Mouse (Mus musculus) thymus, postnatal 0 days (tissue): ENCODE measurements around the gene Gm43518. TPM values are rescaled to one million over a fixed set of nuclear protein-coding genes. Genes with fewer than 3 reads are reported as not detected.
A peak's percentile ranks its signal among the peaks of the same experiment; 100 is the strongest.

ENCODE experiments used
- DNase-seq: peaks from one replicate; pipeline ENCODE4 v3.0.0-alpha.2; 2015; ENCODE audit warnings: low spot score
- polyA plus RNA-seq: library from polyadenylated mRNA; unstranded; fragments of >200 nt; fragmentation: Nextera tagmentation; extraction: Ambion mirVana; gene quantifications from 2 replicates; pipeline ENCODE4 v1.2.1, GENCODE M21; 2015

Gene Gm43518
- polyA plus RNA-seq, 1 experiment from 2014 or later: 1.0 TPM

- DNase-seq: no peak
Observed at GRCm38 (mm10) chr5:123933556-123933955, 6.3 kb downstream of the Gm43518 start.

- DNase-seq: no peak
Observed at GRCm38 (mm10) chr5:123933957-123934591, 6.9 kb downstream of the Gm43518 start.

DNA sequence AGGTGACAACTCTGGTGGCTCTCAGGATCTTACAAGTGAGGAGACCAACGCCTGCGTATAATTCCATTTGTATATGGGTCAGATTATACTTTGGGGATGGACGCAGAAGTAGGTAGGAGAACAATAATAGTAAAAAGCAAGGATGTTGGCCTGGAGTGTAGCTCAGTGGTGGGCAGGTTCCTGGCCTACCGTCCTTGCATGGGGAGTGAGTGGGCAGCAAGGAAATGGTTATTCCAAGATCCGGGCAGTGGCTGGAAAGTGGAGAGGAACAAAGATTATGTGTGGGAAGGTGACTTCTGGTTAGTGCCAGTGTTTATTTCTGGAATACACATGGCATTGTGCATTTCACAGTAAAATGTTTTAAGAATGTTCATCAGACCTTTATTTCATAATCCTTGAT lies 8.7 kb downstream of the Gm43518 start:
- no peak for DNase-seq

- no peak for DNase-seq
Observed at GRCm38 (mm10) chr5:123938479-123938878, 11.3 kb downstream of the Gm43518 start.

DNA sequence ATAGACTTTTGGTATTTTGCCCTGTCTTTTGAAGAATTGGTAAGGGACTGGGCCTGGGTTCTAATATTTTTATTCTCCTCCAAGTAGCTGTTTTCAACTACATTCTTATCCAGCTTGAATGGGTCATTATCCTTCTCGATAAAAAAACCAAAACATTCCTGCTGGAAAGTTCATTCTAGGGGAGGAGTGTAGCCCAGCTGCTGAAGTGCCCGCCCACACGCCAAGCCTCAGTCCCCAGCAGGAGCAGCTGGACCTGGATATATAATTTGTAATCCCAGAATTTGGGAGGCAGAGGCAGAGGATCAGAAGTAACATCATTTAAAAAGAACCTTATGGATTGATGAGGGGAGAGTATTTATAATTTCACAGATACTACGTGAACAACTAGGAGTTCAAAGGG lies 19.3 kb downstream of the Gm43518 start:
- no peak for DNase-seq

DNA sequence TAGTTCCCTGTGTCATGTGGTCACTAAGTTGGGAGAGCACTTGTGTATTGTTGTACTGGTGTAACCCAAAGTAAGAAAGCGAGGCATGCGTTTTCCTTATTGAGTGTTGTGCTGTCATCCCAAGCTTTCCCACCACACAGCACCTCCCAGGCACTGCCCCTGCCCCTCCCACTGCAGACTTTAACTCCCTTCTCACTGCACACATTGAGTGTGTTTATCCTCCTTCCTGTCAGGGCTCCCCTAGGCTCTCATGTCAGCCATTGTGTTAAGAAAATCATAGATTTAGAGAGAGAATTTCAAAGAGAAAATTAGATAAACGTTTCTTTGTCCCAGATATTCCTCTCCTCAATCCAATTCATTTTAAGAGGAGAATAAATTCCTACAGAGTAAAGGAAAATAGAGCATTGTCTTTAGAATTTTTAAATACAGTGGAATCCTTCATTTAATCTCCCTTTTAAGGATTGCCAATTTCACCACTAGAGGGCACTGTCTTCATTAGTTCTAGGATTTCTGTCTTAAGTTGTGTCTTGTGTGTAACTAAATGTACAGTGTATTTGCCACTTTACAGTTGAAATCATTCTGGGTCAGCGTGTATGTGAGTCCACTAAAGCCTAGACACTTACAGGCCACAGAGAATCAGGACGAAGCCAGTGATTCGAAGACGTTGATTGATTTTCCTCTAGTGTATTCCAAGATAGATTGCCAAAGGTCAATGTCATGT lies 20.0 kb downstream of the Gm43518 start:
- peak; percentile 69 for DNase-seq

DNA sequence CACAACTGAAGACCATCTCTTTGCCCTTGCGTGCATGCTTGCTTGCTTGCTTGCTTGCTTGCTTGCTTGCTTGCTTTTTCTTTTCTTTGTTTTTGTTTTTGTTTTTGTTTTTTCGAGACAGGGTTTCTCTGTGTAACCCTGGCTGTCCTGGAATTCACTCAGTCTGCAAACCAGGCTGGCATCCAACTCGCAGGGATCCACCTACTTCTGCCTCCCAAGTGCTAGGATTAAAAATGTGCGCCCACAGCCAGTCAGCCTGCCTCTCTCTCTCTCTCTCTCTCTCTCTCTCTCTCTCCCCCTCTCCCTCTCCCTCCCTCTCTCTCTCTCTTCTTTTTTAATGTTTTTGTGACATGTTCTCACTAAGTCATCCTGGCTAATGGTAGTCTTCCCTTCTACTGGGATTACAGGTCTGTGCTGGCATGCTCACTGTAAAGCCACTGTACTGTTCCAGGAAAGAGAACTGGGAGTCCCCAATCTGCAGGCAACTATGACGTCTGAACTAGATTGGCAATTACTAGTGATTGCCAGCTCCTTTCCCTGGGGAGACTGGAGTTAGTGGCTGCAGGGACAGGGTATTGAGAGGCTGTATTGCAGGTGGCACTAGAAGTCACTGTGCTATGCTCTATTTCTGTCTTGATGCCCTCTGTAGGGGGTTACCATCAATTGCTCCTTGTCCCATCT lies 25.3 kb downstream of the Gm43518 start:
- DNase-seq: no peak

GRCm38 (mm10) chr5:123957213-123957612 lies 30.0 kb downstream of the Gm43518 start:
- DNase-seq: no peak

DNA sequence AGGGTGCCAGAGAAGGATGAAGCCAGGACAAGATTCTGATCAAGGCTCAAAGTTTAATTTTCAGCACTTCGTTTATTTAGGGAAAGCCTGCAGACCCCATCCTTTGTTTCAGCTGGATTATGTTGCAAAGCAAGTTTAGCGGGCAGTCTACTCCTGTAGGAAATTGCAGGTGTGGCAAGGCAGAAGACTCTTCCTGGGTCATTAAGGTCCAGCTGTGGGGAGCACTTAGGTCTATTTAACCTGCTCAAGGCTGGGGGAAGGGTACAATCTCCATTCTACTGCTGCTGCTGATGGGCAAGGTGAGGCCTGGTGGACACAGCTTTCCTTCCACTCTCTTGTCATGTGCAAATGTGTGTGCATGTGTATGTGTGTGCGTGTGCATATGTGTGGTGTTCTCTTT lies 31.8 kb downstream of the Gm43518 start:
- DNase-seq: no peak

DNA sequence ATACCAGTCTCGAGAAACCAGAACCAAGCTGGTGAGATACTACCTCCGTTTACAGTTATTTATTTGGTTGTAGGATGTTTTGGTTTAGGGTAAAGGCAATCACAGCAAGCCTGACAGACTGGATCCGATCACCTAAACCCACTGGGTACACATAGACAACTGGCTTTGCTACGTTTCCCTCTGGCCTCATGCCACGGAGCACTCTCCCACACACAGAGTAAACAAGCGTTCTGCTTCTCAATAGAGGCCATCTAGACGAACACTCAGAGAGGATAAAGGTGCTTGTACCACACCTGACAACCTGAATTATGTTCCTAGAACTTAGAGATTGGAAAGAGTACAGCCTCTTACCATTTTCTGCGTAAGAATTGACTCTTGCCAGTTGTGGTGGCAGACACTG lies 32.9 kb downstream of the Gm43518 start:
- DNase-seq: no peak

DNA sequence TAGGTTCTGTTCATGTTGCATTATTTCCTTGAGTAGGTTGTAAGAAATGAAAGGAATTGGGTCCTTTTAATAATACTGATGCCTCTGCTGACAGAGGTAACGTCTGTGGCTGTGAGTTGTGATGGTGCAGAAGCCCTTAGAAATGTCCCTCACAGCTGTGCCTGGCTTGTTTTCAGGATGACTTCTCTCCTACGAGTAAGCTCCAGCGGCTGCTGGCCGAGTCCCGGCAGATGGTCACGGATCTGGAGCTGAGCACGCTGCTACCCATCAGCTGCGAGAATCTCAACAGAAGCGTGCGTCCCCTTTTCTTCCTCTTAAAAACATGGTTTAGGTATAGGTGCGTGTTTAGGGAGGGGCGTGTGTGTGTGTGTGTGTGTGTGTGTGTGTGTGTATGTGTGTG lies 33.8 kb downstream of the Gm43518 start:
- no peak for DNase-seq

DNA sequence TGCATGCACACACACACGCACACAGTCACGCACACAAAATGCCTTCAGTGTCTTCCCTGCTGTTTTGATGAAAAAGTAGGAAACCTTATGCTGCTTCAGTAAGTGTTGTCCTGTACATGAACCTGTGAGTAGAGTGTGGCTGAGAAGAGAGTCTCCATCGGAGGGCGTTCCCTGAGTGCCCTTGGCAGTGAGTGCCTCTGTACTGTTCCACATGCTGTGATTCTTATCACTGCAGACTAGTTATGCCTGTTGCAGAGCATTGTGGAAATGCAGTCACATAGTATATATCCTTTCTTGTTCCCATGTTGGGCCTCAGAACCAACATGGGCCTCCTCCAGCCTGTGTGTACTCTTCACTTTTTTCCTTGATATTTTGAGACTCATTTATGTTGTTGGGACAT lies 37.0 kb downstream of the Gm43518 start:
- no peak for DNase-seq

GRCm38 (mm10) chr5:123966759-123967158 lies 39.5 kb downstream of the Gm43518 start:
- no peak for DNase-seq

DNA sequence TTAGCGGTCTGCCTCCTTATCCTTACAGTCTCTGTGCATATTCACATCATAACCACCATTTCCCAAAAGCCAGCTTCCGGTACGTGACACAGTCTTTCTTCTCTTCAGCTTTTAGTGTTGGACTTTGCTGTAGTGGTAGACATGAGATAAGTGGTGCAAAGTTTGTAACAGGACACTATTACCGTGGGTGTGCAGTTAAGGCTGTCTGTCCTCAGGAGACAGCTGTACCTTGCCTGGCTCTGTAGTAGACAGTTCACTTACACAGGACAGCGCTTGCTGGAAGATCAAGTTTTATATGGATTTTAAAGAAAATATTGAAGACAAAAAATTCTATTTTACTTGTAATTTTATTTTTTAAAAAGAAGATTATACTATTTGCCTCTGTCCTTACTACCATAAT lies 41.2 kb downstream of the Gm43518 start:
- no peak for DNase-seq

- no peak for DNase-seq
Observed at GRCm38 (mm10) chr5:123969216-123969615, 42.0 kb downstream of the Gm43518 start.

DNA sequence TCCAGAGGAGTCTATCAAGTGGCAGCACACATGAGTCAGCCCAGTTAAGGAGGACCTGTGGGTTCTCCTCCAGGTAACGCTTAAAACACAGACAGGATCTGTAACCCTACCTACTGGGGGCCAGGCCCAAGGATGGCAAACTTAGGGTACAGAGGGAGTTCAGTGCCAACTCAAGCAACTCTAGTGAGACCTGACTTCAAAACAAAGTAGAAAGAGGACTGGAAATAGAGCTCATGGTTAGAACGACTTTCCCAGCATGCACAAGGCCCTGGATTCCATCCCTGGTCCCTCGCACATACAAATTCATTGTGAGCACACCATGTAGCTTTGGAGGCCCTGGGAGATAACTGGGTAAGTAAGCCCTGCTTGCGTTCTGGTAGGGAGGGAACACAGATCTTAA lies 43.4 kb downstream of the Gm43518 start:
- no peak for DNase-seq

GRCm38 (mm10) chr5:123972453-123972852 lies 45.2 kb downstream of the Gm43518 start:
- no peak for DNase-seq

GRCm38 (mm10) chr5:123973299-123974178 lies 46.3 kb downstream of the Gm43518 start, which contains the start of gene Hip1r:
Hip1r (plus strand) TSS chr5:123973628.
- DNase-seq: peak; percentile 55

GRCm38 (mm10) chr5:123974179-123974485 lies 46.9 kb downstream of the Gm43518 start:
- peak; percentile 7 for DNase-seq

DNA sequence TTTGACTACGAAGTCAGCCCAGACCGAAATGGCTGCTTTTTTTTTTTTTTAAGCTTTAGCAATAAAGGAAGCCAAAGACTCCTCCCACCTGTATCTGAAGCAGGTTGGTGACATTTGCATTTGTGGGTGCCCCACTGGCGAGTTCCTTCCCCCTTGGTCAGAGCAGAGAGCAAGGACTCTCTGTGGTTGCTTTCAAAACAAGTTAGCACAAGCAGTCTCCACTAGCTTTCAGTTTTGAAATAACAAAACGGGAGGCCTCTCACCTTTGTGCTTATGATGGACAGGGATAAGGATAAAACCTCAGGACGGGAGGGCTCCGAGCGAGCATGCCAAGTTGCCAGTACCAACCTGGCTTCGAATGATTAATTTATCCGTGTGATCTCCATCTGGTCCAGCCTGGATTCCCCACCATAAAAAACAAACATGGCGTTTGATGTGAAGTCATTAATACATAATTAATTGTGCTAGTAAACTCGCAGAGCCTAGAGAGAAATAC lies 47.4 kb downstream of the Gm43518 start:
- peak; percentile 30 for DNase-seq

- DNase-seq: no peak
Observed at GRCm38 (mm10) chr5:123975668-123976180, 48.5 kb downstream of the Gm43518 start.
